Mouse (Mus musculus) stomach, postnatal 0 days (tissue): ENCODE results near the gene Plin3. TPM values are rescaled to one million over a fixed set of nuclear protein-coding genes. Genes with fewer than 3 reads are reported as not detected.

Source experiments
- ATAC-seq: fragments of 200-750 bp; cut with Nextera tagmentation; 2 replicates; pipeline ENCODE4 v1.8.0; 2017; ENCODE audit not compliant: low FRiP score, low TSS enrichment
- DNase-seq: peaks from one replicate; pipeline ENCODE4 v3.0.0-alpha.2; 2016; ENCODE audit warnings: low spot score
- H3K27ac ChIP-seq: fragments of 300-500 bp; sonication (generic); replicated peaks from 2 replicates; pipeline ENCODE4 v1.5.1; 2014; ENCODE audit warnings: mild to moderate bottlenecking, control low read depth
- H3K27me3 ChIP-seq: fragments of 300-500 bp; sonication (generic); 2 replicates; pipeline ENCODE4 v1.6.1; 2014; ENCODE audit warnings: low read length; ENCODE audit not compliant: control insufficient read depth, insufficient read depth
- H3K36me3 ChIP-seq: fragments of 300-500 bp; sonication (generic); 2 replicates; pipeline ENCODE4 v1.6.1; 2014; ENCODE audit warnings: low read length, mixed read lengths; ENCODE audit not compliant: control insufficient read depth, insufficient read depth
- H3K4me1 ChIP-seq: fragments of 300-500 bp; sonication (generic); replicated peaks from 2 replicates; pipeline ENCODE4 v1.6.1; 2014; ENCODE audit warnings: antibody characterized with exemption; ENCODE audit not compliant: control insufficient read depth, insufficient read depth
- H3K4me2 ChIP-seq: fragments of 300-500 bp; sonication (generic); replicated peaks from 2 replicates; pipeline ENCODE4 v1.6.1; 2014; ENCODE audit warnings: low read depth, mild to moderate bottlenecking, control low read depth, moderate library complexity
- H3K4me3 ChIP-seq: fragments of 300-500 bp; sonication (generic); 2 replicates; pipeline ENCODE4 v1.5.1; 2014; ENCODE audit warnings: low read depth, low read length, control low read depth
- H3K9ac ChIP-seq: fragments of 300-500 bp; sonication (generic); 2 replicates; pipeline ENCODE4 v1.6.1; 2014; ENCODE audit warnings: mild to moderate bottlenecking, low read length, control low read depth, mixed read lengths
- H3K9me3 ChIP-seq: fragments of 300-500 bp; sonication (generic); 2 replicates; pipeline ENCODE4 v1.6.1; 2016; ENCODE audit warnings: low read length; ENCODE audit not compliant: control insufficient read depth
- CTCF ChIP-seq: IDR thresholded peaks from 2 replicates; pipeline ENCODE4 v1.5.1; 2016; ENCODE audit warnings: antibody characterized with exemption, low read depth, mild to moderate bottlenecking, moderate library complexity
- EP300 ChIP-seq: optimal IDR thresholded peaks from 2 replicates; pipeline ENCODE3; 2016; ENCODE audit warnings: antibody characterized with exemption
- WGBS: fragments of 180-500 bp; shearing (Covaris S2); extraction: QIAGEN DNeasy Blood & Tissue Kit; methylation state at CpG from one replicate; pipeline ENCODE4 v1.1.7; 2014; 5-methylcytosine and 5-hydroxymethylcytosine counted together
- microRNA counts: library from miRNA; unstranded; fragments of <30 nt; microRNA quantifications from one replicate; lab custom pipeline; 2015
- microRNA-seq: library from miRNA; unstranded; fragments of <30 nt; microRNA quantifications from one replicate; pipeline ENCODE4, GENCODE M21; 2016
- polyA plus RNA-seq: library from polyadenylated mRNA; unstranded; fragments of >200 nt; fragmentation: Nextera tagmentation; extraction: Ambion mirVana; gene quantifications from 2 replicates; pipeline ENCODE4 v1.2.1, GENCODE M21; 2015

The Plin3 gene
- polyA plus RNA-seq, 1 experiment from 2014 or later, result 65.3 TPM

GRCm38 (mm10) chr17:56229943-56230342, 62.7 kb downstream of the Plin3 start:
- H3K4me1 ChIP-seq, result no peaks in the 10 kb centered on the region
- H3K27ac ChIP-seq, result no peak overlapping the region
- ATAC-seq (no peak), DNase-seq (no peak)
- TF ChIP-seq EP300 (no peak), CTCF (no peak)
- 59% methylated on average over 10 of the region's 10 CpGs for WGBS
- no peaks in the 10 kb centered on the region for H3K36me3 ChIP-seq
- H3K27me3 ChIP-seq, result no peaks in the 10 kb centered on the region
- no peak overlapping the region for H3K9ac ChIP-seq
- H3K4me3 ChIP-seq, result no peak overlapping the region
- no peaks in the 10 kb centered on the region for H3K9me3 ChIP-seq
- H3K4me2 ChIP-seq, result no peak overlapping the region

MicroRNA genes within 50 kb of the gene (microRNA counts, 519-probe panel; counts per million panel counts)
- not detected for microRNA mmu-miR-7b (lab: Ali Mortazavi, UCI)

Small RNA genes within 50 kb of the gene (microRNA-seq; reads per million reads assigned to microRNA genes)
- 480 reads per million, percentile 64 among the genes with 10 or more reads in this experiment for gene Mir7b

Other genes starting within 250 kb of the Plin3 start
- gene Ubxn6, start 217.8 kb downstream of the Plin3 start, polyA plus RNA-seq, result 43.0 and 45.1 TPM in 2 replicates
- gene Hdgfl2, start 213.2 kb downstream of the Plin3 start, polyA plus RNA-seq, result 37.8 and 38.4 TPM in 2 replicates
- 0.95 and 1.4 TPM in 2 replicates for gene Plin4, start 183.1 kb downstream of the Plin3 start, polyA plus RNA-seq
- gene Plin5, start 175.3 kb downstream of the Plin3 start, polyA plus RNA-seq, result 0.48 and 0.65 TPM in 2 replicates
- gene Lrg1, start 170.9 kb downstream of the Plin3 start, polyA plus RNA-seq, result 1.2 and 1.9 TPM in 2 replicates
- 0.31 and 0.39 TPM in 2 replicates for gene Sema6b, start 152.5 kb downstream of the Plin3 start, polyA plus RNA-seq
- gene Tnfaip8l1, start 130.4 kb downstream of the Plin3 start, polyA plus RNA-seq, result 4.4 and 5.2 TPM in 2 replicates
- gene Mydgf, start 109.0 kb downstream of the Plin3 start, polyA plus RNA-seq, result 77.0 and 83.0 TPM in 2 replicates
- 13.8 and 14.0 TPM in 2 replicates for gene Dpp9, start 74.0 kb downstream of the Plin3 start, polyA plus RNA-seq
- 9.6 and 10.0 TPM in 2 replicates for gene Fem1a, start 36.1 kb downstream of the Plin3 start, polyA plus RNA-seq
- gene Ticam1, start 16.1 kb downstream of the Plin3 start, polyA plus RNA-seq, result 4.6 and 6.4 TPM in 2 replicates
- not detected in 2 replicates for gene Arrdc5, start 7.4 kb upstream of the Plin3 start, polyA plus RNA-seq
- gene Uhrf1, start 10.4 kb upstream of the Plin3 start, polyA plus RNA-seq, result 18.4 and 19.5 TPM in 2 replicates
- 13.5 and 15.0 TPM in 2 replicates for gene Kdm4b, start 33.2 kb upstream of the Plin3 start, polyA plus RNA-seq
- gene Ptprs, start 183.6 kb upstream of the Plin3 start, polyA plus RNA-seq, result 22.2 and 22.8 TPM in 2 replicates
- not detected in 2 replicates for gene Znrf4, start 219.6 kb upstream of the Plin3 start, polyA plus RNA-seq